Mouse (Mus musculus) spleen, postnatal 14 days (tissue): Measurements from ENCODE around the gene Cldn3.
A peak's percentile ranks its signal among the peaks of the same experiment; 100 is the strongest.

Source experiments
- DNase-seq, 2 experiments: peaks; one replicate each; pipeline ENCODE4 v3.0.0; 2021 to 2022; ENCODE audit warnings: low spot score in 2 of 2

Cldn3 gene

GRCm38 (mm10) chr5:135002151-135002550 is 16.1 kb downstream of the Cldn3 start:
- DNase-seq, result no peak

DNA sequence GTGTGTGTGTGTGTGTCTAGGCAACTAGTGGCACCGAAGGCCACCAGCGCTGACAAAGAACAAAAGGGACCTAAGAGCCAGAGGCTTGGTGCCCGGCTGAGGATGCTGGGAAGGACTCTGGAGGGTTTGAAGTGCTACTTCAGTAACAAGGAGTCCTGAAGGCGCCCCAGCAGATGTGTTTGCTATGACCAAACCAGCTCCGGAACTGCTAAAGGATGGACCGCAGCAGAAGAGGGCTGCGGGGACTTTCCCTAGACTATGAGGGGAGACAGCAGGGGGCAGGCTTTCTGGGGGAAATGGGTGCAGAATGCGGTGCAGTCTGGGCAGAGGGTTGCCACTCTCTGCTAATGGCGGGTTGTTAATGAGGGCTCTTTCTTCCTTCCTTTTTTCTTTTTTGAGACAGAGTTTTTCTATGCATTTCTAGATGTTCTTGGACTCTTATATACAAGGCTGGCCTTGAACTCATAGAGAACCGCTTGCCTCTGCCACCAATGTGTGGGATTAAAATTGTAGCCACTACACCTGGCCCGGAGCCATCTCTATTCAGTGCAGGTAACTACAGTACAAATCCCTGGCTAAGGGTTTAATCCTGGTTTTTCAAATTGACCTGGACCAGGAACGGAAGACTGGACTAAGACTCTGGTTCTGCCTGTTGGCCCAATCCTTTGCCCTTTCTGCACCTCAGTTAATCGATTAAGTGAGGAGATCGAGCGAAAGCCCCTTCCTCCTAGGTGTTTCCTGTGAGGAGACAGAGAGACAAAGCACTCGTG is 22.0 kb downstream of the Cldn3 start:
- DNase-seq, result no peak

GRCm38 (mm10) chr5:135008671-135009589 is 22.9 kb downstream of the Cldn3 start, which contains the start of gene Abhd11:
Gene Abhd11 (plus strand): TSS chr5:135009152.
- DNase-seq, result peak; percentile 94 to 95

GRCm38 (mm10) chr5:135009590-135010319 is 23.7 kb downstream of the Cldn3 start:
- DNase-seq, result peak; percentile 64 to 73

GRCm38 (mm10) chr5:135010320-135010709 is 24.3 kb downstream of the Cldn3 start:
- DNase-seq, result no peak

GRCm38 (mm10) chr5:135010841-135011743 is 25.1 kb downstream of the Cldn3 start:
- DNase-seq, result no peak

GRCm38 (mm10) chr5:135011809-135012613 is 26.0 kb downstream of the Cldn3 start:
- DNase-seq, result no peak

DNA sequence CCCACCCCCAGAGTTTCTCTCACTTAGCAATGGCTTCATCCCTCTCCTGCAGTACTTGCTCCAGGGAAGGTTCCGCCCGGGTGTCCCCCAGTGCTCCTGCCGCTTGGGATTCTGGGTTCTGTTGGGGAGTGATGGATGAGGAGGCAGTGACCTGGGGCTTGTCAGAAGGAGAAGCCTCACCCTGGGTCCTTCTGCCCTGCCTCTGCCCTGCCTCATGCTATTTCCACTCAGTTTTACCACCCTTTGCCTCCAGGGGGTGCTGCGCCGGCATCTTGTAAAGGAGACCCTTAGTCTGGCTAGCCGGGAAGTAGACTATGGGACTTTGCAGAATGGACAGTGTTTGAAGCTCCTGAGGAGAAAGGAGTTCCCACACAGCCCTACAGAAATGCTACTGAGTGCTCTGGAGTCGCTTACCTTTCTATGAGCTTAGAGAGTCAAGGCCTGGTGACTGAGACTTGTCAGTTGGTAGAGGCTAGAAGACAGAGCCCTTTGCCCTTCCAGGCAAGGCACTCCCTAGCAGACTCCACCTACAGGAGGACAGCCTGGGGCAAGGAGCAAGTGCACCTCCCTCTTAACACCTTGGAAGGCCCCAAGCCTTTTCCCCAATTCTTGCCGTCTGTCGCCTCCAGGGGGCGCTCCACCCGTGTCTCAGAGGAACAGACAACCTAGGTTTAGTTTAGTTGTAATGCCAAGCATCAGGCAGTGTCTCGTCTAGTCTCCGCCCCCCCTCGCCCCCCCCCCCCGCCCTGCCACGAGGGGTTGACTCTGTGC is 26.8 kb downstream of the Cldn3 start:
- peak; percentile 62 to 80 for DNase-seq

GRCm38 (mm10) chr5:135015497-135015896 is 29.5 kb downstream of the Cldn3 start:
- DNase-seq, result peak; percentile 71 to 83

- no peak for DNase-seq
Measured at GRCm38 (mm10) chr5:135016224-135016759, 30.3 kb downstream of the Cldn3 start.

DNA sequence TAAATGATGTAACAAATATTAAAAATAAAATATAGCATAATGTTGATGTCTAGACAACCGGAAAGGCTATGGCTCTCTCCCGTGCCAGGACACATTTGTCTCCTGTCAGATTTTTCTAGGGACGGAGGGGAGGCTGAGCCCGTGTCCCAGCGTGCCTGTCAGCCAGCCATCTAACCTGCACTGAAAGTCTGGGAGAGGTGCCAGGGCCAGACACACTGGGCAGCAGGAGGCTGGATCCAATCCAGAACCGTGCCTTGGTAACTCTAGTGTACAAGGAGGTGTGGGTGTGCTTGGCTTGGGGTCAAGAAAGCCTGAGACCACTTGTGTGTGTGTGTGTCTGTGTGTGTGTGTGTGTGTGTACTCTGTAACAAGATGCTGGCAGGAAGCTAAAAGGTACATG is 35.8 kb downstream of the Cldn3 start:
- no peak for DNase-seq

GRCm38 (mm10) chr5:135023344-135024173 is 37.5 kb downstream of the Cldn3 start, which contains the start of gene Stx1a:
Gene Stx1a (plus strand): TSS chr5:135023482.
- DNase-seq, result peak; percentile 43 to 51

- DNase-seq, result no peak
Measured at GRCm38 (mm10) chr5:135024665-135025224, 38.7 kb downstream of the Cldn3 start.

DNA sequence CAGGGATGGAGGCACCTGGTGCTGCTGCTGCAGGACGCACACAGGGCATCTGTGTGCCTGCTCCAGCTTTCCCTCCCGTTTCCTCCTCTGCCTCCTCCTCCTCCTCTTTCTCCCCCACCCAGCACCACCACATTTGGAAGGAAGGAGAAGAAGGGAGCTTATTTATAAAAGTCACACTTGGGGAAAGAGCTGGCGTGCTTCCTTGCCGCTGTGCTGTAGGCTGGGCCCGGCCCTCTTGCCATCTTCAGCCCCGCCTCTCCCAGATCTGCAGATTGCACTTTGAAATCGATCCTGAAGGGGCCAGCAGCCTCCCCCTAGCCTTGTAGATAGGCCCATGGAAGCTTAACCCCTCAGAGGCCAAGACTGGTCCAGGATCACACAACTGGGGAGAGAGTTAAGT is 39.9 kb downstream of the Cldn3 start:
- no peak for DNase-seq

- DNase-seq, result no peak
Measured at GRCm38 (mm10) chr5:135029007-135029854, 43.2 kb downstream of the Cldn3 start.

DNA sequence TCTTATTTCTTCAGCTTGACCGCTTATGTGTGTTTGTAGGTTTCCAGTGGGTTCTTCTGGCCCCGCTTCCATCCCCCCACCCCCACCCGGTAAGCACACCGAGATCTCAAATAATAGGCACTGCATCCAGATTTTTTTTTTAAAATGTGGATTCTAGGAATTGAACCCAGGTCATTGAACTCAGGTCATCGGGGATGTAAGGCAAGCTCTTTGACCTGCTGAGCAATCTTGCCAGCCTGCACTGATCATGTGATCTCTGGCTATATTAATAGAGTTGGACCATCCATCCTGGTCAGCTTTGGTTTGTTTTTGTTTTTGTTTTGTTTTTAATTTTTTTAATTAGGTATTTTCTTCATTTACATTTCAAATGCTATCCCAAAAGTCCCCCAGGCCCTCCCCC is 46.6 kb downstream of the Cldn3 start:
- DNase-seq, result no peak

- DNase-seq, result no peak
Measured at GRCm38 (mm10) chr5:135034593-135034992, 48.6 kb downstream of the Cldn3 start.
